Mouse (Mus musculus): ENCODE data around the gene Map2k4. TPM values are rescaled to one million over a fixed set of nuclear protein-coding genes. Genes with fewer than 3 reads are reported as not detected.
A peak's percentile ranks its signal among the peaks of the same experiment; 100 is the strongest.

Map2k4 gene
- polyA plus RNA-seq, 1 experiment from 2014 or later = 78.9 TPM

GRCm38 (mm10) chr11:65651426-65651825 lies 136.7 kb downstream of the Map2k4 start:
- Histone ChIP-seq H3K36me3 (ENCODE audit: control insufficient read depth, insufficient read depth, low read length) (no peaks in the 10 kb centered on the region), H3K27ac (replicated peaks in 1 of 2; ENCODE audit: control insufficient read depth in 1 of 2, insufficient read depth in 1 of 2, low read depth in 2 of 2, low read length in 2 of 2) (peak overlapping the region; percentile 97 to 98), H3K4me2 (ENCODE audit: low read length) (no peak overlapping the region), H3K27me3 (ENCODE audit: control insufficient read depth, insufficient read depth, low read length) (no peaks in the 10 kb centered on the region), H3K4me3 (ENCODE audit: control insufficient read depth in 1 of 2, insufficient read depth in 1 of 2, low read depth in 1 of 2, low read length in 2 of 2) (no peak overlapping the region), H3K4me1 (ENCODE audit: control insufficient read depth in 2 of 2, insufficient read depth in 2 of 2, low read length in 2 of 2) (peaks cover 41 to 65% of the 10 kb centered on the region in 2 experiments), H3K9ac (ENCODE audit: low read length) (no peak overlapping the region), H3K9me3 (ENCODE audit: control insufficient read depth, low read length) (no peaks in the 10 kb centered on the region)
- WGBS = 19% methylated on average over 7 of the region's 7 CpGs
- no peak for ATAC-seq (ENCODE audit: insufficient number of reproducible peaks, insufficient read depth, low FRiP score, low read depth)

GRCm38 (mm10) chr11:65649956-65650715 lies 138.0 kb downstream of the Map2k4 start:
- 0 out of 2 replicates have a peak, but pooled peaks have one; percentile 62 for ATAC-seq (ENCODE audit: insufficient number of reproducible peaks, insufficient read depth, low FRiP score, low read depth)
- no peaks in the 10 kb centered on the region for H3K36me3 ChIP-seq (ENCODE audit: control insufficient read depth, insufficient read depth, low read length)
- no peaks in the 10 kb centered on the region for H3K27me3 ChIP-seq (ENCODE audit: control insufficient read depth, insufficient read depth, low read length)
- no peak overlapping the region for H3K4me3 ChIP-seq (ENCODE audit: control insufficient read depth in 1 of 2, insufficient read depth in 1 of 2, low read depth in 1 of 2, low read length in 2 of 2)
- H3K27ac ChIP-seq (replicated peaks in 1 of 2; ENCODE audit: control insufficient read depth in 1 of 2, insufficient read depth in 1 of 2, low read depth in 2 of 2, low read length in 2 of 2) = peak overlapping the region; percentile 97 to 98
- no peak overlapping the region; the same call in 1 of the 2 replicates for H3K9ac ChIP-seq (ENCODE audit: low read length)
- H3K4me2 ChIP-seq (ENCODE audit: low read length) = peak overlapping the region; percentile 50
- WGBS = 6% methylated on average over 4 of the region's 4 CpGs
- H3K4me1 ChIP-seq (ENCODE audit: control insufficient read depth in 2 of 2, insufficient read depth in 2 of 2, low read length in 2 of 2) = peaks cover 43 to 77% of the 10 kb centered on the region in 2 experiments
- no peaks in the 10 kb centered on the region for H3K9me3 ChIP-seq (ENCODE audit: control insufficient read depth, low read length)

GRCm38 (mm10) chr11:65649469-65649868 lies 138.6 kb downstream of the Map2k4 start:
- Histone ChIP-seq H3K27me3 (ENCODE audit: control insufficient read depth, insufficient read depth, low read length) (no peaks in the 10 kb centered on the region), H3K9ac (ENCODE audit: low read length) (peak overlapping the region; percentile 39; the same call in 1 of the 2 replicates), H3K4me1 (ENCODE audit: control insufficient read depth in 2 of 2, insufficient read depth in 2 of 2, low read length in 2 of 2) (peaks cover 44 to 77% of the 10 kb centered on the region in 2 experiments), H3K27ac (replicated peaks in 1 of 2; ENCODE audit: control insufficient read depth in 1 of 2, insufficient read depth in 1 of 2, low read depth in 2 of 2, low read length in 2 of 2) (peak overlapping the region; percentile 97 to 98), H3K36me3 (ENCODE audit: control insufficient read depth, insufficient read depth, low read length) (no peaks in the 10 kb centered on the region), H3K4me2 (ENCODE audit: low read length) (peak overlapping the region; percentile 50), H3K9me3 (ENCODE audit: control insufficient read depth, low read length) (no peaks in the 10 kb centered on the region), H3K4me3 (ENCODE audit: control insufficient read depth in 1 of 2, insufficient read depth in 1 of 2, low read depth in 1 of 2, low read length in 2 of 2) (no peak overlapping the region)
- ATAC-seq (ENCODE audit: insufficient number of reproducible peaks, insufficient read depth, low FRiP score, low read depth) = no peak
- WGBS = 26% methylated on average over 4 of the region's 4 CpGs

- H3K9me3 ChIP-seq (ENCODE audit: control insufficient read depth, low read length) = no peaks in the 10 kb centered on the region
- no peak overlapping the region for H3K9ac ChIP-seq (ENCODE audit: low read length)
- WGBS = 58% methylated on average over 5 of the region's 5 CpGs
- H3K4me1 ChIP-seq (ENCODE audit: control insufficient read depth in 2 of 2, insufficient read depth in 2 of 2, low read length in 2 of 2) = peaks cover 34 to 61% of the 10 kb centered on the region in 2 experiments
- peak overlapping the region; percentile 33 to 55 for H3K27ac ChIP-seq (replicated peaks in 1 of 2; ENCODE audit: control insufficient read depth in 1 of 2, insufficient read depth in 1 of 2, low read depth in 2 of 2, low read length in 2 of 2)
- no peaks in the 10 kb centered on the region for H3K27me3 ChIP-seq (ENCODE audit: control insufficient read depth, insufficient read depth, low read length)
- no peak overlapping the region for H3K4me3 ChIP-seq (ENCODE audit: control insufficient read depth in 1 of 2, insufficient read depth in 1 of 2, low read depth in 1 of 2, low read length in 2 of 2)
- H3K36me3 ChIP-seq (ENCODE audit: control insufficient read depth, insufficient read depth, low read length) = no peaks in the 10 kb centered on the region
- no peak for ATAC-seq (ENCODE audit: insufficient number of reproducible peaks, insufficient read depth, low FRiP score, low read depth)
- H3K4me2 ChIP-seq (ENCODE audit: low read length) = no peak overlapping the region
Observed at GRCm38 (mm10) chr11:65646314-65646713, 141.8 kb downstream of the Map2k4 start.

GRCm38 (mm10) chr11:65644539-65644938 lies 143.6 kb downstream of the Map2k4 start:
- Histone ChIP-seq H3K4me3 (ENCODE audit: control insufficient read depth in 1 of 2, insufficient read depth in 1 of 2, low read depth in 1 of 2, low read length in 2 of 2) (no peak overlapping the region), H3K4me2 (ENCODE audit: low read length) (no peak overlapping the region), H3K27me3 (ENCODE audit: control insufficient read depth, insufficient read depth, low read length) (no peaks in the 10 kb centered on the region), H3K36me3 (ENCODE audit: control insufficient read depth, insufficient read depth, low read length) (no peaks in the 10 kb centered on the region), H3K27ac (replicated peaks in 1 of 2; ENCODE audit: control insufficient read depth in 1 of 2, insufficient read depth in 1 of 2, low read depth in 2 of 2, low read length in 2 of 2) (peak overlapping the region; percentile 39 to 44; a peak in 3 of 4 replicates), H3K9ac (ENCODE audit: low read length) (no peak overlapping the region), H3K9me3 (ENCODE audit: control insufficient read depth, low read length) (no peaks in the 10 kb centered on the region), H3K4me1 (ENCODE audit: control insufficient read depth in 2 of 2, insufficient read depth in 2 of 2, low read length in 2 of 2) (peaks cover 27 to 48% of the 10 kb centered on the region in 2 experiments)
- no peak for ATAC-seq (ENCODE audit: insufficient number of reproducible peaks, insufficient read depth, low FRiP score, low read depth)
- WGBS = 45% methylated on average over 4 of the region's 4 CpGs

GRCm38 (mm10) chr11:65640261-65640660 lies 147.8 kb downstream of the Map2k4 start:
- no peak for ATAC-seq (ENCODE audit: insufficient number of reproducible peaks, insufficient read depth, low FRiP score, low read depth)
- no peak overlapping the region for H3K4me2 ChIP-seq (ENCODE audit: low read length)
- H3K4me3 ChIP-seq (ENCODE audit: control insufficient read depth in 1 of 2, insufficient read depth in 1 of 2, low read depth in 1 of 2, low read length in 2 of 2) = no peak overlapping the region
- H3K9me3 ChIP-seq (ENCODE audit: control insufficient read depth, low read length) = no peaks in the 10 kb centered on the region
- H3K27me3 ChIP-seq (ENCODE audit: control insufficient read depth, insufficient read depth, low read length) = no peaks in the 10 kb centered on the region
- H3K9ac ChIP-seq (ENCODE audit: low read length) = no peak overlapping the region
- H3K27ac ChIP-seq (replicated peaks in 1 of 2; ENCODE audit: control insufficient read depth in 1 of 2, insufficient read depth in 1 of 2, low read depth in 2 of 2, low read length in 2 of 2) = 0 out of 4 replicates have a peak overlapping the region, but pooled peaks of 1 of the 2 experiments have one; percentile 8
- WGBS = 70% methylated on average over 6 of the region's 6 CpGs
- no peaks in the 10 kb centered on the region for H3K36me3 ChIP-seq (ENCODE audit: control insufficient read depth, insufficient read depth, low read length)
- H3K4me1 ChIP-seq (ENCODE audit: control insufficient read depth in 2 of 2, insufficient read depth in 2 of 2, low read length in 2 of 2) = peaks cover 13 to 27% of the 10 kb centered on the region in 2 experiments

Measured in heart, embryonic 14.5 days (tissue).